Mouse (Mus musculus) adrenal gland, postnatal 25 days (tissue): Measurements from ENCODE around the gene Tmem191c. TPM values are rescaled to one million over a fixed set of nuclear protein-coding genes. Genes with fewer than 3 reads are reported as not detected.
A peak's percentile ranks its signal among the peaks of the same experiment; 100 is the strongest.

Experiments used
- DNase-seq: peaks from one replicate; pipeline ENCODE4 v3.0.0; 2021; ENCODE audit warnings: mixed read lengths
- total RNA-seq: library from RNA; stranded (reverse); gene quantifications from 2 replicates; pipeline ENCODE4 v1.2.3, GENCODE M21; 2021

Tmem191c gene
- total RNA-seq, 1 experiment from 2014 or later, result 19.9 TPM

DNA sequence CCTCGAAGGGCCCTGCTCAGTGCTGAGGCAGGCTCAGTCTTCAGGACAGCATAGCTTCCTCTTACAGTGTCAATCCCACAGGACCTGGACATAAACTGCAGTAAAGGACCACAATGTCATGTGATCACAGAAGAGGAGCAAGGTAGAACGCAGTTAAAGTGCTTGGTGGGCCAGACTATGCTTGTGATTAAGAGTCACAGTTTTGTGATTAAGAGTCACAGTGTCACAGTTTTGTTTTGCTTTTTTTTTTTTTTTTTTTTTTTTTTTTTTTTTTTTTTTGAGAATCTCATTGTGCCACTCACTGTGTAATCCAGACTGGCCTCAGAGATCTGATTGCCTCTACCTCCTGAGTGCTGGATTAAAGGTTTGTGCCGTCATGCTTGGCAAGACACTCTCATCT lies 9.8 kb upstream of the Tmem191c start:
- DNase-seq, result no peak

DNA sequence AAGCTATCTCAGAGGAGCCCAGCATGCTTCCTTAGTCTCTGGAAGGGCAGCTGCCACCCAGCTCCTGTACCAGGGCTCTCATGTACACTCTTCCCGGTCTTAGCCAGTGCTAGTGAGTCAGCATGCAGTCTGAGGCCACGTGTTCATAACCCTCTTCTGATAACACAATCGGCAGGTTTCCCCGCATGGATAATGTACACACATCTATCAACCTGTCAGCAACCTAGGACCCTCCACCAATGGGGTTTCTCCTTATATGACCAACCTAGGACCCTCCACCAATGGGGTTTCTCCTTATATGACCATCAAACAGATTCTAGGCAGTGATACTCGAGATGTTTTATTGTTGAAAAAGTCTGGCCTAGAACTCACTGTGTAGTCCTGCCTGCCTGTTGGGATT lies 7.9 kb upstream of the Tmem191c start:
- DNase-seq, result no peak

DNA sequence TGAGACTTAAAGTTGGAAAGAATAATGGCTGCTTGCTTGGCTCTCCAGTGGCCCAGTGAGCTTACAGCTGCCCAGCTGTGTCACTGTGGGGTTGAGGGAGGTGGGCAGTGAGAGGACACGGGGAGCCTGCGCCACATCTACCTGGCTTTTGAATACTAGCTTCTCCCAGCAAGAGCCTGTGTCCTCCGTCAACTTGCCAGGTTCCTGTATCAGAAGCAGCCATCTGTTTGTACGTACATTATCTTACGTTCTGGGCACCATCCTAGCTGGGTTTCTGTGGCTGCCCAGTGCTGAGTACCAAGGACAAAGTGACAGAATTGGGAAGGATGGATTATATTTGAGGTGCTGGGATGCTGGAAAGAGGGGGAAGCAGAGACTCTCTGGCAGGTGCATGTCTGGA lies 6.0 kb upstream of the Tmem191c start:
- no peak for DNase-seq

DNA sequence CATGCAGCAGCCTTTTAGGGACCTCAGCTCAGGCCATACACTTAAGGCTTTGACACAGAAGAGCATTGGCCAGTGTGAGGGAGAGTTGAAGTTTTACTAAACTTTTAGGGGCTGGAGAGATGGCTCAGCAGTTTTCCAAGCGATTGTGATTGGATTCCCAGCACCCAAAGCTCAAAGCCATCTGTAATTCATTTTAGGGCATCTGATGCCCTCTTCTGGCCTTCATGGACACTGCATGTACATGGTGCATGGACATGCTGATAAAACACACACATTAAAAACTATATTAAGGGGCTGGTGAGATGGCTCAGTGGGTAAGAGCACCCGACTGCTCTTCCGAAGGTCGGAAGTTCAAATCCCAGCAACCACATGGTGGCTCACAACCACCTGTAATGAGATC lies 4.8 kb upstream of the Tmem191c start:
- peak; percentile 43 for DNase-seq

DNA sequence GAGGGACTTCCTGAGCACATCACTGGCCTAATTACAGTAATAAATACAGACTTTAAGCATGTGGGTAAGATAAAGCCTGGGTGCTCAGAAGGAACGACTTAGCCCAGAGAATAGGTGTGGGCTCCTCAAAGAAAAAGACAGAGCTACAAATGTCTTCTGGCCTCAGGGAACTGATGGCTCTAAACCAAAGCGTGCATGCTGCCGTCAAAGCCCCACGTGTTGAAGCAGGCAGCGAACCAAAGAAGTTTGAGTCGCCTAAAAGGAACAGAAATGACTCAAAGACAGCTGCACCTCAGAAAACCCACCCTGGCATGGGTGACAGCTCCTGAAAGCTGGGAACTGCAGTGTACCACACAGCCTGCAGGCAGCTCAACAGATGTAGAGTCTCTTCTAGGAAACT lies 4.0 kb upstream of the Tmem191c start:
- no peak for DNase-seq

DNA sequence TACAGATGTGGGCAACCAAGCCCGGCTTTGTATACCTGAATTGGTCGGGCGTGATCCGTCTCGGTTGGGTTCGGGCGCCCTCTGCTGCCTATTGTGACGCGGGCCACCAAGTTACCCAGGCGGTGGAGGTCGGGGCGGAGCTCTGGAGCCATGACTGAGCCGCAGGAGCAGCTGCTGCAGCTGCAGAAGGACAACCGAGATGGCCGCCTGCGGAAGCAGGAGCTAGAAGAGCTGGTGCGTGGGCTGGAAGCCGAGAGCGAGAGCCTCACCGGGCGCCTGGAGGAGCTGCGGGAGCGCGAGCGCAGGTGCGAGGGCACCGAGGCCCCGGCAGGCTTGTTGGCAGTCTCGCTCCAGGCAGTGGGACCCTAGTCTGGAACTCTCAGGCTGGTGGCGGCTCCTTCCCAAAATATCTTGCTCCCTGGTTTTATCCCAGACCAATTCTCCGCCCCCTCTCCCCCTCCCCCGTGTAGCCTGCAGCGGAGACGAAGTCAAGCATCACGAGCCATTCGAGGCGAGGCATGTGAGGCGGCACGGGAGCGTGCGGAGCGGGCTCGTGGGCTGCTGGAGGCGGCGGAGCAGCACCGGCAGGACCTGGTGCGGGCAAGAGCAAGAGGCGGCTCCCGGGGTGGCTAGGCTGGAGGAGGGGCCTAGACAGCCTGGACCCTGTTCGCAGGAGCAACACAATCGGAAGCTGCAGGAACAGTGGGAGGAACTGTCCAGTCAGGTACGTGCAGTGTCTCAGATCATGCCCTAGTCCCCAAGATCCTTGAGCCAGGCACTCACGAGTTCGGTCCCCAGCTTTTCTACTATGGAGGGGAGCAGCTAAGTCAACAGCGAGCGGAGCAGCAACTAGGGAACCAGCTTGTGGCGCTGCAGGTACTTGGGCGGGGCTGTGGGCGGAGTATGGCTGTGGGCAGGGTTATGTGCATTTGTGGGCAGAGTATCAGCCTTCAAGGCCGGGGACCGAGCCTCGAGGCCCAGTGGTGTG lies 581 bp downstream of the Tmem191c start:
- peak; percentile 93 for DNase-seq

DNA sequence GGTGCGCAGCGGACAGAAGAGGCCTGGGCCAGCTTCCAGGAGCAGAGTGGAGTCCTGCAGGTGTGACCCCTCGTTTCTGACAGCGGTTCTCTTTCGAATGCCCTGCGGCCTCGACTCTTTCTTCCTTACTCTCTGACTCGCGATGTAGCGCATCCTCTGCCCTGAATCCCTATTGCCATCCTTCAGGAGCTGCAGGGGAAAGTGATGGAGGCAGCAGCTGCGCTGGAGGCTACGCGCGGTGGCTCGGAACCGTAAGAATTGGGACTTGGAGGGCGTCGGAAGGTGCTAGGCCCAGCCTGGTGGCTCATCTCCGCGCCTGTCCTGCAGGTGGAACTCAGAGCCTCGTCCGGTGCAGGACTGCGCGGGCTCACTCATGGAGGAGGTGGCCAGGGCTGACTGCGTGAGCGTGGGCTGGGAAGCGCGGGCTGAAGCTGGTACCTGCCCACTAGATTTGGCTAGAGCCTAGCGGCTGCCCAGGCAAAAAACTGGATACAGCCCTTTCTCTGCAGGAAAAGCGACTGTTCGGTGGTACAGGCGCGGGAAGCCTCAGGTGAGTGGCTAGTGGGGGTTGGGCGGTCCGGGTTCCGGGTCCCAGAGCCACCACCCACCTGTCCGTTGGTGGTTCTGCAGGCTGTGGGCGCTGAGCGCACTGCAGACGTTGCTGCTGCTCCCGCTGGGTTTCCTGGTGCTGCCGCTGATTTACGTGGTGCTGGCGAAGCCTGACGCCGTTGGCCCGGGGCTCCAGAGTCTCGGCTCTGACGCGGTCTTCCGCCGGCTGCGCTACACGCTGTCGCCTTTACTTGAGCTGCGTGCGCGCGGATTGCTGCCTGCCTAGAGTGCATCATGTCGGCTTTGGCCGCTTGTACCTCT lies 1.7 kb downstream of the Tmem191c start:
- peak; percentile 47 for DNase-seq

DNA sequence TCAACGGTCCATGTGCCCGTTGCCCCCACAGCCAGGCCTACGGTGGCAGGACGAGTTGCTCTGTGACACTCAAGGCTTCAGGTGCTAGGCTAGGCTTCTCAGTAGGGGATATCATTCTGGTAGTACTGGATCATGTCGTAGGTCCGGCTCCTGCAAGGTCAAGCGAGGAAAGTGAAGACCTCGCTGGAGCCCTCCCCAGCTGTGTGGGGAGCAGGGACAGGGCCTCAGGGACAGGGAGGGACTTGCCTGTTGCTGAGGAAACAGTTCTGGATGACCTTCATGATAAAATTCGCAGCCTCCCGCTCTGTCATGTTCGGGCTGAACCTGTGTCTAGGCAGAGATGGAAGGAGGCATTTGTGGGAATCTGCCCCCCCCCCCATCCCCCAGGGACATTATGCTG lies 4.6 kb downstream of the Tmem191c start:
- peak; percentile 19 for DNase-seq

DNA sequence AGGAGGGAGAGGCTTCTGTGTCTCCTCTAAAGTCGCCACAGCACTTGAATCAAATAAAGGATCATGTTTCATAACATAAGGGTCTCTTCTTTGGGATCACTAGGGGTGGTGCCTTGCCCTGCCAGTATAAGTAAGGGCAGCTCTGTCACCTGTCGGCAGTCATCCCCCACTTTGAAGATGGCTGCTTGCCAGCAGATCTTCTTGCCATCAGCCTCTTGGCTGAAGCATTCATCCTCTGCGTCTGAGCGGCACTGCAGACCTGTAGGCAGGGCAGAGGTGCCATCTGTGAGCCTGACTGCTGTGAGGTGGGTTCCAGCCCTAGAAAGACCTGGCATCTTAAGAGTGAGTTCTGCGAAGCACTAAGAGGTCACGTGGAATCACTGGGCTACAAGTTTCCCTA lies 7.3 kb downstream of the Tmem191c start:
- DNase-seq, result no peak

DNA sequence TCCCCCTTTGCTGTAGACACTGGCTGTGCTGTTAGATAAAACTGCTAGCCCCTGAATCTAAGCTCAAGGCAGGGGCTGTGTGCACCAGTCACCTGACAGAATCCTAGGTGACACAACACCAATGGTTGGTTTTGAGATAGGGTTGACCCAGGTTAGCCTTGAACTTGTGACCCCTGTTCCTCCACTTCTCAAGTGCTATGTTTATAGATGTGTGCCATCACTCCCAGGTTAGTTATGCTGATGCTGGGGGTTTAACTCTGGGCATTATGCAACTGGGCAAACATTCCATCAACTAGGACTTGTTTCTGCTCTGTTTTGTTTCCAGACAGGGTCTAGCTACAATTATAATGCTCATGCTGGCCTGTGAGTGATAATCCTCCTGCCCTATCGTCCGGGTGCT lies 11.2 kb downstream of the Tmem191c start:
- DNase-seq, result no peak

DNA sequence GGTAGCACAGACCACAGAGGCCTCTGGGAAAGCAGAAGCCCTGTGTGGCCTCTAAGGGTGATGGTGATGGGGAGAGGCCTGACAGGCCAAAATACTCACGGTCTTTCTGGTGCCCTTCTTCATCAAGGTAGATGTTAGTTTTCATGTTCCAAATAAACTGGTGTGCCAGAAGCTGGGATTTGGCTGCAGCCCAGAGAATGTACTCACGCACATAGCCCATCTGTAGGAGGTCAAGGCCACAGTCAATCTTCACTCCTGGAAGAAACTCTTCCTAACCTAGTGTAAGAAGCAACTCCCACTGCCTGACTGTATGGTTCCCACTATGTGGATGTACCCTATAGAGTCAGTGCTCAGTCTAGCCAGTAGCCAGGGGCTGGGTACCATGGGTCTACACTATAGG lies 15.1 kb downstream of the Tmem191c start:
- peak; percentile 20 for DNase-seq

DNA sequence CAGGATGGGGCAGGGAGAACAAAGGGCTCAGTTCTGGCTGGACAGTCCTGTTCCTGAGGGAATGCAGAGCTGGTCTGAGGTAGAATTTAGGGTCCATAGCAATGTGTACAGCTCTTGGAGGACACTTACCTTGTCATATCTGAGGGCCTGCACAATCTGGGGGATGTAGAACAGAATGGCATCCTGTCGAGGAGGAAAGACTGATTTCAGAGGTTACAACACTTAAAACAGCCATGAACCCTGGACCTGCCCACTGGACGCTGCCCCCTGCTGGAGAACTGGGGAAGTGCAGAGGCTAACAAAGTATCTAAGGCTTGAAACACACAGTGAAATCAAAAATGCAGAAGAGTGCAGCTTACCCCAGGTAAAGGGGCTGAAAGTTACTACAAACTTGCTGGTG lies 16.9 kb downstream of the Tmem191c start:
- DNase-seq, result peak; percentile 72

DNA sequence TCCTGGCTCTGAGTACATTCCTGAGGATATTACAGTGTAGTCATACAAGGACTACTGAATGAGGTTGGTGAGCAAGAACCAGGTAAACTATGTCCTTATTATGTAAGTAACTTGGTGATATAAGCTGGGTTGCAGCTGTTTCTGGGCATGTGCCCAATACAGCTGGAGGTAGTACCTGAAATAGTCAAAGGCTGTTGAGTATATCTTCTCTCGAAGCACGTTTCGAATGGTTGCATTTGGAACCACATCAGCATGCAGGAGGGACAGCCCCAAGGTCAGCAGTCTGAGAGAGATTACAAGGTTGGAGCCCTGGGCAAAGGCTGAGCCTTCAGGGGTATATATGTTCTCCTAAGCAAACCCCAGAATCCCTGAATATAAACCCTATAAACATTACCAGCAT lies 24.9 kb downstream of the Tmem191c start:
- DNase-seq, result no peak

DNA sequence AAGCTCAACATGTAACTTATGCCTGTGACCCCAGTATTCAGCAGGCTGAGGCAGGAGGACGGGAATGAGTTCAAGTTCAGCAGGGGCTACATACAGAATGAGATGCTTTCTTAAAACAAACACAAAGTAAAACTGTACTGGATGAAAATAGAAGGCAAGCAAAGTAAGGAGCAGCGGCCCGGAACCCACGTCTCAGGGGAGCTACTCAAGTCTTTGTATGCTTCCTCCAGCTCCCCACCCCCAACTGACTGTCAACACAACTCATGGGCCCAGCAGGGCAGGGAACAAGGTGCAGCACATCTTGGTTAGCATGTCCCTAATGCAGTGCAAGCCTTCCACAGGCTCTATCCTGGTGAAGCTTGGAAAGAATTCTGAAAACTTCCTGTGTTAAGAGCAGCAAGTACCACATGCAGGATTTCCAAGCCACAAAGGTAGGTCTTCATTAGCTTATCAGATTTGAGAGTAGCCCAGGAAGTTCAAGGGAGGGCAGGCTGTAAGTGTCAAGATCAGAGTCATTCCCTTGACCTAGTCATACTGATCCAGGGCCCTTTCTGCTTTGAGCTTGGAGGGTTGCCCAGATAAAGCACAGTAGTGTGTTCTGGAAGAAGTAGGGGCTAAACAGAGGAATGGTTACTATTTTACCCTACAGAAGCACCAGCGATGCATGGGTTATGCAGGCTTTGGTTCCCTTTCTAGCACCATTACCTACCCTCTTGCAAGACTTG lies 27.8 kb downstream of the Tmem191c start:
- no peak for DNase-seq

DNA sequence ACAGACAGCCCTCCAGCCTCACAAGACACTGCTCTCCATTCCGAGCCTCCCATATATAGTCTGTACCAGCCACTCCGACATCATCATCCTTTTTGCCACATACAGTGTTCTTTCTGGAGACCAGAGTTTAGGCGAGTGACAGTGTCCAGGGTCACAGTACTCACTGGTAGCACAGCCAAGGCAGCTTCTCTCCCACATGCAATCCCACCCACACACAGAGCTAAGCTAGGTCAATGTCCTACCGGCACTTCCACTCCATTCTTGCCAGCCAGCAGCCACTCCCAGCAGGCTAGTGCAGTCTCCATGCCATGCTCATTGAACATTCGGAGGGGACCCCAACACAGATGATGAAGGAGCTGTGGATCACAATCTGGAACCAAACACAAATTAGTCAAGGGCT lies 31.6 kb downstream of the Tmem191c start:
- no peak for DNase-seq

DNA sequence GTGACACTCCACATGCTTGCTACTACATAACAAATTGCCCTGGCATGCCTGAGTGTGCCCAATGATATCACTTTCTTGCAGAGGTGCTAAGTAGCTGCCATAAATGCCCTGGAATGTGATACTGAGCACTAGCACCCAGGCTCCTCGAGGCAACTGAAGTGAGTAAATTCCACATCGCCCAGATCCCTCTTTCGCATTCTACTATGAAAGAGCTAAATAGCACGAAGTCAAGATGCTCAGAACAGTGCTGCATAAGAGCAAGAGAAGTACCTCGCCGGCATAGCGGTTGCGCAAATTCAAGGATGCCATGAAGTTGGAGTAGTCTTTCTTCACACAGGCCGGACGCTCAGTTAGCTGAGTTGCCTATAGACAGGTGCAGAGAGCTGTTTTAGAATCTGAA lies 33.2 kb downstream of the Tmem191c start:
- DNase-seq, result no peak

DNA sequence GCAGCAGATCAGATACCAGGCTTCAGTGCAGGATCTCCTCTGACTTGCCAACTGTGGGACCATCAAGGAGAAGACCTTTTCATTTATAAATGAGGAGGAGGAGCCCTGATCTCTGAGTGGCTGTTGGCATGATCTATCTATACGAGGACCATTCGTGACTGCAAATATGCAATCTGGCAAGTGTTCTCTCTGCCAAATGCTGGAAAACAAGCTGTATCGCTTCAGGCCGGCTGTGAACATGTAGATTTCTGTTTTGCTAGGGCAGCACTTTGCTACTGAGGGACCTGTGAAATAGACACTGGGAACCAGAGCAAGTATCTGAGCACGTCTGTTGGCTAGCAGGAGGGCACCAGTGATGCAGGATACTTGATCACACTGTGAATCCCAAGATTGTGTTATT lies 36.7 kb downstream of the Tmem191c start:
- DNase-seq, result no peak

DNA sequence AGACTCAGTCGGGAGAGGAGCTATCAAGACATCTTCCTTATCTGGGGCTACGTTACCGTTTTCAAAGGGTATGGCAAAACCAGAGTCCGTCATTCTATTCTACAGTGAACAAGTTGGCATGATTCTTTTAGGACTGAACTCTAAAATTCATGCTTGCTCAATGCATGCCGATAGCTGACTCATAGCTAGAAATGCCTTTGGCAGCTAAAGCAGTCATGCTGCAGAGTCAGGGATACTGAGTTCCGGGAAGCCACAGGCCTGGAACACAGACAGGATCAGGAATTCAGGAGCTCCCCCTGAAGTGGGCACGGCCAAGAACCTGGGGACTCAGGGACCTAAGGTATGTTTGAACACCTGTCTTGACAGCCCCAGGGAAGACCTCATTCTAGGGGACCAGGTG lies 40.7 kb downstream of the Tmem191c start:
- no peak for DNase-seq

DNA sequence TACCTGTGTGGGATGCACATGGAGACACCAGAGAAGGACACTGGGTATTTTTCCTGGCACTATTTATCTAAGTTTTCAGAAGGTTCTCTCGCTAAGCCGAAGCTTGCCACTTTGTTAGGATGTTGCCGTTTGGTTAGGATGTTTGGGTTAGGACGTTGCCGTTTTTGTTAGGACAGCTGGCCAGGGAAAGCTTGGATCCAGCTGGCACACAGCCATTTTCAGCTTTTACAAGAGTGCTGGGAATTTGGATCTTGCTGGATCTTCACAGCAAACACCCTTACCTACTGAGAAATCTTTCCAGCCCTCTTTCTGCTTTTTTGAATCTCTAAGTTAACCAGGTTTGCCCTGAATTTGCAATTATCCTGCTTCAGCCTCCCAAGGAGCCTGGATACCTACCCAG lies 45.6 kb downstream of the Tmem191c start:
- no peak for DNase-seq

DNA sequence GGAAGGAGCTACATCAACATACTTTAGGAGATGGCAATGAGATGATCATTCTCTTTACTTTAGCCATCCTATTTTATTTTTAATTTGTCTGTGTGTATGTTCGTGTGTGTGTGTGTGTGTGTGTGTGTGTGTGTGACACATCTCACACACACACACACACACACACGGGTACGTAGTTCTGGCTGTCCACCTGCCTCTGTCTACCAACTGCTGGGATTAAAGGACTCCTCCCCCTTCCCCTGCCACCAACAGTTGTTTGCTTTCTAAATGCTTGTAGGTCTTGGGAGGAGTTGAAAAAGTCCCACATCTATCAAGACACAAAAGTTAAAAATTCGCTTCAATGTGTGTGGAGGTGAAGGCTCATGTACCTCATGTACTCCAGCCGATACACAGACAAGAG lies 48.9 kb downstream of the Tmem191c start:
- no peak for DNase-seq

DNA sequence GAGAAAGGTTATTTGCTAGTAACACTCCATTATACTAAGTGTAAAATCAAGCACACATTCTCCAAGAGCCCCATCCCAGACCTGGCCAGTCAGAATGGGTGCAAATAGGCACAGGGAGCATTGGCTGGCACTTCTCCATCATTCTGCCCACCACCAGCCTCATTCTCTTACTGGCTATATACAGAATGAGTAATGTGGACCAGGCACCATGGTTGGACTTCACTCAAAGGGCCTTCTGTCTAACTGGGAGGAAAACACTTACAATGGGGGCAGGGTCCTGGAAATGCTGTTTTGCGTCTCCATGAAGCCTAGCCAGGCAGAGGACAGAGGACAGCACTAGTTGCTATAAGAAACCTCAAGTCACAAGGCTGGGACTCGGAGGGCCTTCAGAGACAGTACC lies 50.2 kb downstream of the Tmem191c start:
- DNase-seq, result no peak

DNA sequence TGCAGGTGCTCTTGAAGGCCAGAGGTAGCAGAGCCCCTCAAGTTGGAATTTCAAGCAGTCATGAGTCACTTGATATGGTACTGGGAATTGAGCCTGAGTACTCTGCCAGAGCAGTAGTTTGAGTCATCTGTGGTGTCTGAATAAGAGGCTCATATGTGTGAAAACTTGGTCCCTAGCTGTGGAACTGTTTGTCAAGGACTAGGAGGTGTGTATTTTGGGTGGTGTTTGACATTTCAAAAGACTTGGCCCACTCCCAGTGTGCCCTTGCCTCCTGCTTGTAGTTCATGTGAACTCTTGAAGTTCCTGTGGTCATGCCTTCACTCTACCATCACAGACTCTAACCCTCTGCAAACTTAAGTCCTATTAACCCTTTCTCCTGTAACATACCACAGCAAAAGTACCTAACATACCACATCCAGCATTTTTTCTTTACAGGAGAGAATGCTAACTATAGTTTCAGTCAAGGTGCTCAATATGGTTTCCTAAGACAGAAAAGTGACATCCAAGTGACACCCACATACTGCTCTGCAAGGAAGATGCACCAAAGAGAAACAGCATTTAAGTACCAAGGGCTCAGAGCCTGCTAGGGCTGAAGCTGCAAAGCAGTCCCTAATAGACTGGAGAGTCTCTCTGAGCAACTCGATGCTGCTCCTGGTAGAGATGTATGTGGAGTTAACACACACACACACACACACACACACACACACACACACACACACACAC lies 54.1 kb downstream of the Tmem191c start:
- DNase-seq, result no peak
